Mouse (Mus musculus): ENCODE measurements around the gene Primpol. TPM values are rescaled to one million over a fixed set of nuclear protein-coding genes. Genes with fewer than 3 reads are reported as not detected.
"Not testable (repeated sequence)": the region's sequence is repeated elsewhere in the genome, so short reads cannot be mapped to it uniquely, and the experiment has no call there.

Gene Primpol
- polyA plus RNA-seq, 1 experiment, result 1.8 TPM

DNA sequence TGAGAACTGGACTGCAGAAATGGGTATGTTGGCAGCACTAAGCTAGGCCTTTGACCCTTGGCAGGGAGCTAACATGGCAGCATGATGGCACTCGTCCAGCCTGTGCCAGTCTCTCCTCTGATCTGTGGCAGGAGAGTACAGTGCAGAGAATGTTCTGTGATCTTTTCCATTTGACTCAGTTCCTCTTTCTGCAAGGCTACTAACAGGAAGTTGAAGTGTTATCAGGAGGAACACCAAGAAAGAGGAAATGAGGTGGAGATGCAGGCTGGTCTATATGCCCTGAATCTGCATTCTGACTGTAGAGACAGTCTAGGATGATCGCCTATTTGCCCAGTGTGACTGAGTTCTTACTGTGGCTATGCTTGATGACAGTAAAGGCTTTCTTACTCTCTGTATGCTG is 21.4 kb downstream of the Primpol start:
- no peak for DNase-seq
- no peaks in the 10 kb centered on the region for H3K4me1 ChIP-seq (ENCODE audit: control insufficient read depth, insufficient read depth, low read length)
- H3K4me3 ChIP-seq (replicated peaks; ENCODE audit: extremely low read depth, low read depth, low read length), result no peak overlapping the region
- 73% methylated on average over 2 of the region's 2 CpGs for WGBS
- TF ChIP-seq CTCF (IDR thresholded peaks at IDR 0.05; ENCODE audit: insufficient read depth, low read length) (no peak), POLR2A (IDR thresholded peaks at IDR 0.05; ENCODE audit: borderline replicate concordance, extremely low read depth, low read depth, low read length) (no peak)

DNA sequence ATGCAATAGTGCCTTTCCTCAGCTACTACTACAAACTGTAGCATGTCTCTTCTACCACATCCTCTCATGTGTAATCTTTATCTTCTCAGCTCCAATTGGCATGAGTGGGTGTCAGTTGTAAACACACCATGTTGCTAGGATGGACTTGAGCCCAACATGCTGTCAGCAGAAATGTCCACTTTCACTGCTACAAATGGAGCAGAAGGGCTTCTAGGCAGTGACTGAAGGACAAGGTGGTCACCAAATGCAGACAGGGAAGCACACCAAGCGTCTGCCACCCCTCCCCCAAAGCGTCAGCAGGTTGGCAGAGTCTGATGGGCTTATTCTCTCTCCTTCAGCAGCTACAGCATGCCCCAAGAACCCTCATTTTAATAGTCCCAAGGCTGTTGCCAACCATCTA is 23.2 kb downstream of the Primpol start:
- no peaks in the 10 kb centered on the region for H3K4me1 ChIP-seq (ENCODE audit: control insufficient read depth, insufficient read depth, low read length)
- no peak overlapping the region for H3K4me3 ChIP-seq (replicated peaks; ENCODE audit: extremely low read depth, low read depth, low read length)
- no peak for DNase-seq
- 82% methylated on average over 2 of the region's 2 CpGs for WGBS
- TF ChIP-seq POLR2A (IDR thresholded peaks at IDR 0.05; ENCODE audit: borderline replicate concordance, extremely low read depth, low read depth, low read length) (no peak), CTCF (IDR thresholded peaks at IDR 0.05; ENCODE audit: insufficient read depth, low read length) (no peak)

DNA sequence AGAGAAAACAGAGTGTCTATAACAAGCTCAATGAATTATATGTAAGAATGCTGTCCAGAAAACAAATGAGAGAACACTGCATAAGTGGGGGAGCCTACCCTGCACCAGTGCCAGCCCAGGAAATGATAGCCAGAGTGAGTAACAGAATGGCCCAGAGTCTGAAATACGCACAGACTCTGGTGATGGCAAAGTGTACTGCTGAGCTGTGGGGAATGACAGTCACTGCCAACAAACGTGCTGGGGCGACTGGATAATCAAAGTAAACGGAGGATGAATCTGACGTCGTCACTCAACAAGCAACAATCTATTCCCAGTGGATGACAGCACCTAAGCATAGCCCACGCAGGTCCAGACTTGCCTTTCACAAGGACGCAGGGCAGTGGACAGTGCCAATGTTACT is 23.9 kb downstream of the Primpol start:
- no peak for DNase-seq
- Histone ChIP-seq H3K4me1 (ENCODE audit: control insufficient read depth, insufficient read depth, low read length) (no peaks in the 10 kb centered on the region), H3K4me3 (replicated peaks; ENCODE audit: extremely low read depth, low read depth, low read length) (no peak overlapping the region)
- 81% methylated on average over 8 of the region's 8 CpGs for WGBS
- TF ChIP-seq CTCF (IDR thresholded peaks at IDR 0.05; ENCODE audit: insufficient read depth, low read length), result no peak
- TF ChIP-seq POLR2A (IDR thresholded peaks at IDR 0.05; ENCODE audit: borderline replicate concordance, extremely low read depth, low read depth, low read length), result no peak

DNA sequence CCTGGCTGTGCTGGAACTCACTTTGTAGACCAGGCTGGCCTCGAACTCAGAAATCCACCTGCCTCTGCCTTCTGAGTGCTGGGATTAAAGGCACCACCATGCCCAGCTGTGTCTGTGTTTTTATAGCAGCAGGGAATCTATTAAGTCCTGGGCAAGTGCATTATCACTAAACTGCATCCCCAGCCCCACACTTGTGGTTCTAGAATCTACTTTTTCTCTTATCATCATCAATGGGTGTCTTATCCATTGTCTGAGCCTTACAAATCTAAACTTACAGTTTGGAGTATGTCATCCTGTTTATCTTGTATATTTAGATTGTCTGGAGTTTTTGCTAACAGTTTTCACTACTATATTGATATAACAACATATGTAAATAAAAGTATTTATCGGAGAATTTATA is 28.3 kb downstream of the Primpol start:
- H3K4me1 ChIP-seq (ENCODE audit: control insufficient read depth, insufficient read depth, low read length), result no peaks in the 10 kb centered on the region
- TF ChIP-seq POLR2A (IDR thresholded peaks at IDR 0.05; ENCODE audit: borderline replicate concordance, extremely low read depth, low read depth, low read length), result no peak
- TF ChIP-seq CTCF (IDR thresholded peaks at IDR 0.05; ENCODE audit: insufficient read depth, low read length), result no peak
- no peak for DNase-seq
- 85% methylated on average over 2 of the region's 2 CpGs for WGBS
- no peak overlapping the region for H3K4me3 ChIP-seq (replicated peaks; ENCODE audit: extremely low read depth, low read depth, low read length)

DNA sequence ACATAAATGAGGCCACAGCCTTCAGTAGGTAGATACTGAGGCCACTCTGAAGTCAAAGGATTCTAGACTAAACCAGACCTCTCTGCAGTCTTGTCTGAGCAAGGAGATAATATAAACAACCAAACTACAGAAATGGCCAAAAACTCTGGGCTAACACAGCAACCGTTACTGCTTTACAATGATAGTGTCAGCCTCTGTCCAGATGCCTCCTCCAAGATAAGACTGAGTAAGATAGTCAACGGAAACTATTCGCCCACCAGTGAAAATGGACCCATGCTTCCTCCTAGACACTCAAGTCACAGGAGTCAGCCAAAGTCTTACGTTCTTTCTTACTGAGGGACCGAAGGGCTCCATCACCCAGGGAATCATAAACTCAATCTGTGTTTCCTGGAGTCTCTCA is 29.1 kb downstream of the Primpol start:
- 71% methylated on average over 5 of the region's 5 CpGs for WGBS
- no peak overlapping the region for H3K4me3 ChIP-seq (replicated peaks; ENCODE audit: extremely low read depth, low read depth, low read length)
- DNase-seq, result no peak
- H3K4me1 ChIP-seq (ENCODE audit: control insufficient read depth, insufficient read depth, low read length), result no peaks in the 10 kb centered on the region
- TF ChIP-seq POLR2A (IDR thresholded peaks at IDR 0.05; ENCODE audit: borderline replicate concordance, extremely low read depth, low read depth, low read length) (no peak), CTCF (IDR thresholded peaks at IDR 0.05; ENCODE audit: insufficient read depth, low read length) (no peak)

DNA sequence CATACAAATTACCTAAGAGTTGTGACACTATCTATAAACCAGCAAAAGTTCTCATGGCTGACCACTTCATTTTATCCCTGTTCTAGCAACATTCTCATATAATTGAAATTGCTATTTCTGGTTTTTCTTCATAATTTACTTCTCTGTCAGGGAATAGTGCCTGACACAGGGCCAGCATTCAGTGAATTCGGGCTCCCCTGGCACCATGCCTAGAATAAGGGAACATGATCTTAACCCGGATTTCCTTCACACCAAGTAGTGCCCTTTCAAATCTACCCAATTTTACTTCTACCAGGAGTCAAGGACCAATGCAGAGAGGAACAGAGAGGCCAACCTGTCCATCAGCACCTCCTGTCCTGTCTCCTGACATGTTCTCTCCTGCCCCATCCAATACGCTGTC is 31.4 kb downstream of the Primpol start:
- Histone ChIP-seq H3K4me3 (replicated peaks; ENCODE audit: extremely low read depth, low read depth, low read length) (no peak overlapping the region), H3K4me1 (ENCODE audit: control insufficient read depth, insufficient read depth, low read length) (no peaks in the 10 kb centered on the region)
- 55% methylated on average over 3 of the region's 3 CpGs for WGBS
- no peak for DNase-seq
- TF ChIP-seq POLR2A (IDR thresholded peaks at IDR 0.05; ENCODE audit: borderline replicate concordance, extremely low read depth, low read depth, low read length) (no peak), CTCF (IDR thresholded peaks at IDR 0.05; ENCODE audit: insufficient read depth, low read length) (no peak)

DNA sequence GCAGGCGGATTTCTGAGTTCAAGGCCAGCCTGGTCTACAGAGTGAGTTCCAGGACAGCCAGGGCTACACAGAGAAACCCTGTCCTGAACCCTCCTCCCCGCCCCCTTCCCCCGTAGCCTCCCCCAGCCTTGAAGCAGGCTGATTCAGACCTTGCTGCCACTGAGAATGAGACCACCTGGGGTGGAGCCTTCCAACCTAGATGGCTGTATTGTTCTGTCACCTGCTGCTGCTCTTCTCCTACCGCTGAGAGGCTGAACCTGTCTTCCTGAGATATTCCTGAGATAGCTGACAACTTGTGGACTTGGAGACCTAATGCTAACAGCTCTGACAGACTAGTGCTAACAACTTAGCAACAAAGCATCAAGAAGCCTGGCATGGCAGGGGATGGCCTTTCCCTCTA is 32.7 kb downstream of the Primpol start:
- not testable (repeated sequence) for DNase-seq; H3K4me1 ChIP-seq (ENCODE audit: control insufficient read depth, insufficient read depth, low read length); H3K4me3 ChIP-seq (replicated peaks; ENCODE audit: extremely low read depth, low read depth, low read length)
- 70% methylated on average over 4 of the region's 4 CpGs for WGBS

DNA sequence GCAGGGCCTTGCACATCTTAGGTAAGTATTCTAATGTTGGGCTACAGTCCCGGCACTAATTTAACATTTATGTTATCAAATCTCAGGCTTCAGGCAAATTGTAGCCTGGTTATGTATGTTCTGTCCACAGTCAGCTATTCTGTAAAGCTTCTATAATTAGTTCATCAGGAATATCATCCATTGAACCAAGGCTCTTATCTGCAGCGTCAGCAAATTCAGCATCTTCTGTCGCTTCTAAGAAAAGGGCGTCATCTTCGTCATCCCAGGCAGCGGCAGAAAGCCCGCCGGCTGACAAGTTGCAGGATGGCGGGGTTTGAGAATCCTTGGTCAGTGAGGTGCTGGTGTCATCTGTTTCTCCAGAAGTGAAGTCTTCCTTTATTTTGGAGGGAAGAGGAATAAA is 38.2 kb downstream of the Primpol start:
- Histone ChIP-seq H3K4me1 (ENCODE audit: control insufficient read depth, insufficient read depth, low read length) (no peaks in the 10 kb centered on the region), H3K4me3 (replicated peaks; ENCODE audit: extremely low read depth, low read depth, low read length) (no peak overlapping the region)
- DNase-seq, result no peak
- 96% methylated on average over 9 of the region's 9 CpGs for WGBS
- TF ChIP-seq CTCF (IDR thresholded peaks at IDR 0.05; ENCODE audit: insufficient read depth, low read length), result no peak
- no peak for TF ChIP-seq POLR2A (IDR thresholded peaks at IDR 0.05; ENCODE audit: borderline replicate concordance, extremely low read depth, low read depth, low read length)

DNA sequence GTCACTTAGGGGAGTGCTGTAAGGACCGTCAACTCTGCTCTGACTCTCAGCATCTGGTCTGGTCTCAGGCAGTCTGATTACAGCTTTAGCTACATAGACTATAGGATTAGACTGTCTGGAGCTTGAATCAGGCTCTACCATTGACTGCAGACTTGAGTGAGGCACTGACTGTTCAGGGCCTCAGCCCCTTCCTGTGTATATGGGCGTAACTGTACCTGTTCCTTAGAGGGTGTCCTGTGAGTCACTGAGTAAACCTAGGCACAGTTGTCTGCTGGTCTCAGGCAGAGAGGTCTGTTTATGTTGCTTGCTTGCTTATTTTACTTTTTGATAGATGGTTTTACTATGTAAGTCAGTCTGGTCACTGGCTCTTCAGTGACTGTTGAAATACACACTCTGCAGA is 43.0 kb downstream of the Primpol start:
- no peak for DNase-seq
- 91% methylated on average over 2 of the region's 2 CpGs for WGBS

DNA sequence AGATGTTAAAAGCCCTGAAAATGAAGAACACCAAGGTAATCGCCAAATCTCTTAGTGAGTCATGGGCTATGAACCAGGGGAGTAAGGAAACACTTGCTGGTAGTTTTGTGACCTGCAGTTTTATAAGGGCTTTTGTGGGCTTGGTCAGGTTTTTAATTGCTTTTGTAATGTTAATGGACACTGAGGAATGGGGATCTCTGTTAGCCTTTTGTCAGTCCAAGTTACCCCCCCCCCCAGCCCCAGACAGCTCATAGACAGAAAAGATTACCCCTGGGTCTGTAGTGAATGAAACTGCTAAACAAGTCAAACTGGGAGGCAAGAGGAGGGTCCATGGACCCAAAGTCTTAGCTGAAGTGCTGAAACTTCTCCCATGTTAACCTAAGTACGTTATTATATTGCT is 43.6 kb downstream of the Primpol start:
- TF ChIP-seq CTCF (IDR thresholded peaks at IDR 0.05; ENCODE audit: insufficient read depth, low read length) (no peak), POLR2A (IDR thresholded peaks at IDR 0.05; ENCODE audit: borderline replicate concordance, extremely low read depth, low read depth, low read length) (no peak)
- no peak for DNase-seq
- 94% methylated on average over 2 of the region's 2 CpGs for WGBS
- Histone ChIP-seq H3K4me1 (ENCODE audit: control insufficient read depth, insufficient read depth, low read length) (peaks cover 5% of the 10 kb centered on the region), H3K4me3 (replicated peaks; ENCODE audit: extremely low read depth, low read depth, low read length) (no peak overlapping the region)

More for the DNA sequence above, 43.0 kb downstream of the Primpol start:
- TF ChIP-seq POLR2A (IDR thresholded peaks at IDR 0.05; ENCODE audit: borderline replicate concordance, extremely low read depth, low read depth, low read length) (no peak), CTCF (IDR thresholded peaks at IDR 0.05; ENCODE audit: insufficient read depth, low read length) (no peak)
- Histone ChIP-seq H3K4me3 (replicated peaks; ENCODE audit: extremely low read depth, low read depth, low read length) (no peak overlapping the region), H3K4me1 (ENCODE audit: control insufficient read depth, insufficient read depth, low read length) (peaks cover 5% of the 10 kb centered on the region)

DNA sequence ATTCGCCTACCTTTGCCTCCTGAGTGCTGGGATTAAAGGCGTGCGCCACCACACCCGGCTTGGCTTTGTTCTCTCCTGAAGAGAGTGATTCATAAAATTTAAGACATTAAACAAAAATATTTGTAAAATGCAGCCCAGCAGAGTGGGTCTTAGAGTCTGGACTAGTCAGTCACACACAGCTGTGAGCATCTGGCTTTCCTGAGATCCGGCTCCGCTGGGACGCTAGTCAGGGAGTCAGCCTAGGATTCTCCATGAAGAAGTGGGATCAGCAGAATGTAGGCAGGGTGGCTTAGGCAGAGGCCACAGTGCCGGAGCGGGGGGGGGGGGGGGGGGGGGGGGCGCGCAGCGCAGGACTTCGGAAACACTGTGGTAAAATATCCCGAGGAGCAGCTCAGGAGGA is 46.3 kb downstream of the Primpol start:
- TF ChIP-seq POLR2A (IDR thresholded peaks at IDR 0.05; ENCODE audit: borderline replicate concordance, extremely low read depth, low read depth, low read length), result no peak
- TF ChIP-seq CTCF (IDR thresholded peaks at IDR 0.05; ENCODE audit: insufficient read depth, low read length), result no peak
- 85% methylated on average over 14 of the region's 14 CpGs for WGBS
- Histone ChIP-seq H3K4me3 (replicated peaks; ENCODE audit: extremely low read depth, low read depth, low read length) (no peak overlapping the region), H3K4me1 (ENCODE audit: control insufficient read depth, insufficient read depth, low read length) (peaks cover 5% of the 10 kb centered on the region)
- no peak for DNase-seq

Data from lung, adult 2 months (tissue).